Mouse (Mus musculus): ENCODE data around the gene Pex1.
"Not testable (repeated sequence)": the region's sequence is repeated elsewhere in the genome, so short reads cannot be mapped to it uniquely, and the experiment has no call there.

Gene Pex1

DNA sequence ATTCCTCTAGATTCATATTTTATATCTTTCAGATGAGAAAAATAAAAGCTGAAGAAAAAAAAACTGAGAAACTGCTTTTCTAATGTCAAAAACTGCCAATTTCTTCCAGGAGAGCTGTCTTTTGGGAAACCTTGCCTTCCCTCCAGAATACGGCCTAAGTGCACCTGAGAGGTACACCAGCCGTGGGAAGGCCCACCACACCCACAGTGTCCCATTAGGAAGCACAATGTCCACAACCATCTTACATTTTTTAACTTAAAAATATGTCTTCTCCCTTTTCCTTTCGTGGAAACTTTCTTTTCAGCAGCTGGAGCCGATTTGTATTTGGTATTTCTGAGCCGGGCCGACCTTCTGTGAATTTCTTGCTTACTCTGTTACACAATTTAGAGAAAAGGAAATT is 50.7 kb downstream of the Pex1 start:
- no peak for DNase-seq

DNA sequence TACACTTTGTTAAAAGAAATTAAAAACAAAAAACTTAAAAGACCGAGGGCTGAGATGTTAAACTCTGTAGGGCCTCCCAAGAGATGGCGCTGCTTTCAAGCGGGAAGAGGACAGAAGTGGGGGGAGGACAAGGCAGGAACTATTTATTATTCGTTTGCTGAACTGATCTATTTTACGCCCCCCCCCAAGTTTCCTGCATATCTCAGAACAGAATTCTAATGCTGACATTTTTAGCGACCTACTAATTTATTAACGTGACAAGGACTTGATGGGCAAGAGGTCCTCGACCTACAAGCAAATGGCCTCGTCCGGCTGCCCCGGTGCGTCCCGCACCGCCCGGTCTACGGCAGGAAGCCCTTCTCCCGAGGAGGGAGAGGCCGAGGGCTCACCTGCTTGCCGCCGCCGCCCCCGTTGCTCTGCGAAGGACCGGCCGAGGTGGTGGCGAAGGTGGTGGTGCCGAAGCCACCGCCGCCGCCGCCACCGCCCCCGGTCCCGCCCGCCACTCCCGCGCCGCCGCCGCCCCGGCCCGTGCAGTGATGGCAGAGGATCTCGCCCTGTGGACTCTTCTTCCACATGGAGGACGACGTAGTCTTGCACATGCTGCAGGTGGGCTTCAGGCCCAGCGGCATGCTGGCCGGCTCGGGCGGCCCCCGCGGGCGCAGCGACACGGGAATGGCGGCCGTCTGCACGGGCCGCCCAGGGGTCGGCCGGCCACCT is 51.3 kb downstream of the Pex1 start:
- peak; percentile 53 for DNase-seq

DNA sequence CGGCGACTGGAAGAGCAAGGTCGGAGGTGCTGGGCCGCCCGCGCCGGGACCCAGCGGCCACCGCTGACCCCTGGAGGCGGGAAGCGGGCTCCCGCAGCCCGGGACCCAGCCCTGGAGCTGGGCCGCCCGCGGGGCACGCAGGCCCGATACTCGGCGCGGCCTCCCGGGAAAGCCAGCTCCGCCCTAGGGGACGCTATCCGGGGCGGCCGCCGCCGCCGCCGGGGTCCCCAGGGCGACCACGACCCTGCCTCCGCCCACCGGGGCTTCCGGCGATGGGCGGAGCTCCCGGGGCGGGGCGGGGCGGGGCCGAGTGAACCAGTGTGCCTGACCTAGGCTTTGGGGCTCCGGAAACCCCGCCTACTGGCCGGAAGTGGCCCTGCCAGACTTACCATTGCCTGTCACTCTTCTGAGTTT is 51.8 kb downstream of the Pex1 start:
- DNase-seq: peak; percentile 92

DNA sequence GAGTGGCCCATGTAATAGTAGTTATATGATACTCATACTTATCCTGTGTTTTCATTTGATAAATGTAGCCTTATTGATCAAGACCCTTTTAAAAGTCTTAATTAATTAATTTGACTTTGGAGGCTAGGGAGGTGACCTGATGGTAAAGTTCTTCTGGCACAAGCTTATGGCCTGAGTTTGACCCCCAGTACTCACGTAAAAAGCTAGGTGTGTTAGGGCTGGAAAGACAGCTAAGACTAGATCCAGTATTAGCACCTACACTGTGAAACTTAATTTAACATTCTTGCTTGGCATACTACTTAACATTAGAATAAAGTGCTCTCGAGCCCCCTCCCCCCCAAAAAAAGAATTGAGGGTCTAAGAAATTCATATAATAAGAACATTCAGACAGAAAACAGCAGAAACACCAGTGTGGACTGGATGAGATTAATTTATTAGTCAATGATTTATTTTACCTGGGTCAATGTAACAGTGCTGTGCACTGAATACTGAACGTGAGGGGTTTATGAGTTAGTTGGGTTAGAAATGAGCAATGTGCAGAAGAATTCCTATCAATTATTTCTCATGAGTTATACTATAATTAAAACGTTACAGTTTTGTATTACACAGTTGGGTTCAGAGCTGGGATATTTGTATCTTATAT is 52.5 kb downstream of the Pex1 start:
- peak; percentile 16 for DNase-seq

DNA sequence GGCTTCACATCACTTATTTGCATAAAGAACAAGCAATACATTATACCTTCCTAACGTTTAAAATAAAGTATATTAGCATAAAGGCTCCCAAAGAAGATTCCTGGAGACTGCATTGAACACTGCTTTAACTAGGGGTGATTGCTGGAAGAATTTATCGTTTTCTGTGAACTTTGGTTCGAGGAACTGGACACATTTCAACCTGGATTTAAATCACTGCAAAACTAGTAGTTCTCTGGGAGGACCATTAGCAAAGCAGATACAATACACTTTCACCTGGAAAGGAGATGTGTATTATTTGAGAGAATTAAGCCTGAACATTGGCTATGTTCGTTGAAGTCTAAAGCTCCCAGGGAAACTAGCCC is 53.0 kb downstream of the Pex1 start:
- no peak for DNase-seq

DNA sequence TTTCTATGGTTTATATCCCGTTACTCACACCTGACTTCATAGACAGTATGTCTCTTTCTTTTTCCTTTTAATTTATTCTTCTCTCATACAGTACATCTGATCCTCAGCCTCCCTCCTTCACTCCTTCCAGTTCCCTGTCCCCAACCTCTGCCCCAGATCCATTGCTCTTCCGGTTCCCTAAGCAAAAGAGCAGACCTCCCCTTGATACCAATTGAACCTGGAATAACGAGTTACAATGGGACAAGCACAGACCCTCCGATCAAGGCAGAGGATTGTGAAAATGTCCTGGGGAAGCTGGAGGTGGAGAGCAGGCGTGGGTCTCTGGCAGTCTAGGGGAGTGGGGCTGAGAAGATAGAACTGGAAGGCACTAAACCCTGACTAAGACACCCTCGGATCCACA is 55.0 kb downstream of the Pex1 start, which contains the start of gene Tmbim7:
Tmbim7 (plus strand) TSS at position 301 of the 400 bp plus-strand sequence.
- DNase-seq: no peak

DNA sequence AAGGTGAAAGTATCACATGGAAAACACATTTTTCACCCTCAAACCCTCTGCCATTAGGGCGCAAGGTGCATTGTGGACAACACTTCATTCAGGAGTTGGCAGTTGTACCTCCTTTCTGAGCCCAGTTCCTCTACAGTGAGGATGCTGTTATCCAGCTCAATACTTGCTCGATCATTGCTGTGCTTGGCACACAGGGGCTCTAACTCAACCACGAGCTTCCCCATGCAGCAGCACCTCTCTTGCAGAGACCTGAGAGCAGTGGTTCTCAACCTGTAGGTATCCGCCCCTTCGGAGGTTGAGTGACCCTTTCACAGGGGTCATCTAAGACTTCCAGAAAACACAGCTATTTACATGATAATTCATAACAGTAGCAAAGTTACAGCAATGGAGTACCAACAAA is 55.8 kb downstream of the Pex1 start:
- no peak for DNase-seq

DNA sequence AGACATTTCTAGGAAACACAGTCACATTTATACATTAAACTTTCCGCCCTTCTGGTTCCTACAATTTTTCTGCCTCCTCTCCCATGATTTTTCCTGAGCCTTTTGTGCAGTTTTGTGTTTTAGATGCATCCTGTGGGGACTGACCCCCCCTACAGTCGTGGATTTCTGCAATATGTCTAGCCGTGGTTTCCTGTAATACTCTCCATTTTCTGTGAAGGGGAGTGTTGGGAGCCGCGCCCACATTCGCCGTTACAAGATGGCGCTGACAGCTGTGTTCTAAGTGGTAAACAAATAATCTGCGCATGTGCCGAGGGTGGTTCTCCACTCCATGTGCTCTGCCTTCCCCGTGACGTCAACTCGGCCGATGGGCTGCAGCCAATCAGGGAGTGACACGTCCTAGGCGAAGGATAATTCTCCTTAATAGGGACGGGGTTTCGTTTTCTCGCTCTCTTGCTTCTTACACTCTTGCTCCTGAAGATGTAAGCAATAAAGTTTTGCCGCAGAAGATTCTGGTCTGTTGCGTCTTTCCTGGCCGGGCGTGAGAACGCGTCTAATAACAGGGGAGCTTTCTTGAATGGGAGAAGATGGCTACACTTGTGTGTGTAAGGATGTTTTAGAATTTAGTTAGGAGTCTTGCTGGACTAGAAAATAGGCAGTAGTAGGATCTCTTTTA is 57.2 kb downstream of the Pex1 start:
- not testable (repeated sequence) for DNase-seq

DNA sequence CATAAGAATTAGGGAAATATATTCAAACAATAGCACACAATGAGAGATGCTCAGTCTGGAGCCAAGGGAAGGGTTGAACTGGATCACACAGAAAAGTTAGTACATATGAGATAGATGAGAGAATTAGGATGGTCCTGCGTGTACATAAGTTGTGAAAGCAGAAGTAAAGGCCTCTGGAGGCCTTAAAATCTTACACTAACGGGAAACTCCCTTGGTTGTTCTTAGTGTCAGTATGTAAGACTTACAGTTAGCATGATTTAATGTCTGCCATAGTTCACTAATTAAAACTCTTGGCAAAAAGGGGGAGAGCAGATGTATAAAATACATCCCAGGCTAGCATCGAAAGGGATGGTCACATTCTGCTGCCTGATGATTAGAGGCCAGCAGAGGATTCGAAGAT is 57.9 kb downstream of the Pex1 start:
- no peak for DNase-seq

DNA sequence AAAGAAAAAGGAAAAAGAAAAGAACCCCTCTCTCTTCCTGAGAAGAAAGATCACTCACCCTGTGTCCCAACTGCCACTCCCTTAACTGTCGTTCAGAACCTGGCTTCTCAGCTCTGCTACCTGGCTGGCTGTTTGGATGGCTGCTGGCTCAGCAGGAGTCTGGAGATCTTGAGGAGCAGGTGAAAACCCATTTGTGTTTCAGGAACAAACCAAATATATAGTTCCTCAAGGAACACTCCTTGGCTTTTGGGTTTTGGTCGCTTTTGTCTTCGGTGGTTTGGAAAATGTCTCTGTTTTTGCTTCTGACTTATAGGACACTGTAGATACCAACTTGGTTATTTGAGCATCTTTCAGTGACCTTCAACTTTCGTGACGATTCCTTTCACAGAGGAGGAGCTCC is 61.2 kb downstream of the Pex1 start, which contains the start of gene Gatad1:
Gatad1 (minus strand) TSS at position 101 of the 400 bp plus-strand sequence.
- no peak for DNase-seq

DNA sequence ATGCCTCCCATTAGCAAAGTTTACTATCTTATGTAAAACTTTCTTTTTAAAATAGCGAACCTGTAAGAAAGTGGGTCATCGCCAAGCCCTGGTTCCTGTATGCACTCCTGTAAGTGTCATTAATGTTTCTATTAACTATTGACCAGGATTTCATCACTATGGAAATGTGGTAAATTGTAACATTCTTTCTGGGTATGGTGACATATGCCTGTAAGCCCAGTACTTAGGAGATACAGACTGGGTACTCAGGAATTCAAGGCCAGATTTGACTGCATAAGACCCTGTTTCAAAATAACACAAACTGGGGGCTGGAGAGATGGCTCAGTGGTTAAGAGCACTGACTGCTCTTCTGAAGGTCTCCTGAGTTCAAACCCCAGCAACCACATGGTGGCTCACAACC is 69.4 kb downstream of the Pex1 start:
- no peak for DNase-seq

DNA sequence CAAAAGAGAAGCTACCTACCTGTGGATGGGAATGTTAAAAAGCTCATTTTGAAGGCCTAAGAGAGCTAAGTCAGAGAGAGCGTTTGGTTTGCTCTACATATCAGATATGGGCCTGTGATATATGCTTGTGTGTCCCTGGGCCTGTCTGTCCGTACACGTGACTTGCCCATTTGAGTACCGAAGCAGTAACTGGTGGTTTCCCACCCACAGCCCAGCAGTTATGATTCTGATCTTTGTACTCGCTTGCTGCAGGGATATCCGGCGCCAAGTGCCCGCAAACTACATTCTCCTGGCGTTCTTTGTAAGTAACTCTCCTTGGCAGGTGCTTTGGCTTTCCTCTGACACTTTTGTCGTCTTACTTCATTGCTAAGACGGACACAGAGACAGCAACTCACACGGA is 70.7 kb downstream of the Pex1 start:
- no peak for DNase-seq

DNA sequence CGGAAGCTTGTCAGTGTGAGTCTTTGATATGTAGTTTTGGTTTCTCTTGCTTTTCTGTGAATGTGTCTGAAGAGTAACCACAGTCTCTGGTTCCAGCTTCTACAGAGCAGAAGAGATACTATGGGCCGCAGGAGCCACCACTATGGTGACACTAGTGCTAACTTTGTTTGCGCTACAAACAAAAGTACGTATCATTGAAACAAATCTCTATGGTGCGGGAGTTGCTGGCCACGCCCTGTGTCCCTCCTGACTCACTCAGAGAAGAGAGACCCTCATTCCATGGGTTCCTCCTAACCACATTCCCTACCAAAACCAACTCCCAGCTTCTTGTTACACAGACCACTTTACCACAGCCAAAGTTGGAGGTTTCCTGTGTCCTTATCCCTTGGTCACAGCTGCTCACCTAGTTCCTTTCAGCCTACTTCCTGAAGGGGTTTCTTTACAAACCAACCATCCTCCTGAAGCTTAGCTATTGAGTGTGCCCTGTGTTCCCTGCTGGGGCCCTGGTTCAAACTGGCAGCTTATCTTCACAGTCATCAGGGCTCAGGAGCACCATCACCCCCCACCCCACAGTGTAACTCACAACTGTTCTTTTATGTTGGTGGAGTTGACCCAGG is 74.2 kb downstream of the Pex1 start:
- DNase-seq: no peak
